Mouse (Mus musculus) liver, embryonic 14.5 days (tissue): Measurements from ENCODE around the gene Bola1. TPM values are rescaled to one million over a fixed set of nuclear protein-coding genes. Genes with fewer than 3 reads are reported as not detected.
"Not testable (repeated sequence)": the region's sequence is repeated elsewhere in the genome, so short reads cannot be mapped to it uniquely, and the experiment has no call there.

Experiments
- ATAC-seq: fragments of 200-750 bp; cut with Nextera tagmentation; 2 replicates; pipeline ENCODE4 v1.8.0; 2017; ENCODE audit warnings: moderate number of reproducible peaks, mild to moderate bottlenecking, moderate library complexity; ENCODE audit not compliant: insufficient read depth
- DNase-seq, 3 experiments: peaks; one replicate each; pipeline ENCODE4 v3.0.0-alpha.2; 2012 to 2013; ENCODE audit warnings: low read depth in 3 of 3, low spot score in 3 of 3
- H3K27ac ChIP-seq: fragments of 300-500 bp; sonication (generic); 2 replicates; pipeline ENCODE4 v1.5.1; 2014; ENCODE audit warnings: moderate library complexity, mild to moderate bottlenecking, control low read depth, inconsistent platforms
- H3K27me3 ChIP-seq: fragments of 300-500 bp; sonication (generic); 2 replicates; pipeline ENCODE4 v1.6.1; 2014; ENCODE audit warnings: mild to moderate bottlenecking, low read length, moderate library complexity; ENCODE audit not compliant: control insufficient read depth, insufficient read depth
- H3K36me3 ChIP-seq: fragments of 300-500 bp; sonication (generic); replicated peaks from 2 replicates; pipeline ENCODE4 v1.6.1; 2014; ENCODE audit warnings: low read depth; ENCODE audit not compliant: control insufficient read depth, insufficient read depth
- H3K4me1 ChIP-seq, 2 experiments: fragments of 200-500 bp in 1 of 2; fragments of 300-500 bp in 1 of 2; sonication (generic) in 1 of 2; replicated peaks; 2 replicates each; pipeline ENCODE4 v1.6.1; 2012 to 2014; ENCODE audit warnings: antibody characterized with exemption in 1 of 2, inconsistent platforms in 1 of 2, low read length in 1 of 2; ENCODE audit not compliant: control insufficient read depth in 2 of 2, insufficient read depth in 2 of 2
- H3K4me2 ChIP-seq: fragments of 300-500 bp; sonication (generic); 2 replicates; pipeline ENCODE4 v1.6.1; 2014; ENCODE audit warnings: low read depth, mild to moderate bottlenecking, control low read depth, moderate library complexity
- H3K4me3 ChIP-seq, 2 experiments: fragments of 200-500 bp in 1 of 2; fragments of 300-500 bp in 1 of 2; sonication (generic) in 1 of 2; 2 replicates each; pipeline ENCODE4 v1.5.1; 2012 to 2014; ENCODE audit warnings: low read depth in 2 of 2, low read length in 2 of 2, mild to moderate bottlenecking in 2 of 2, control low read depth in 1 of 2, inconsistent platforms in 1 of 2, moderate library complexity in 1 of 2; ENCODE audit not compliant: insufficient read depth in 1 of 2
- H3K9ac ChIP-seq: fragments of 300-500 bp; sonication (generic); replicated peaks from 2 replicates; pipeline ENCODE4 v1.6.1; 2014; ENCODE audit warnings: mild to moderate bottlenecking, control low read depth, moderate library complexity
- H3K9me3 ChIP-seq: fragments of 300-500 bp; sonication (generic); 2 replicates; pipeline ENCODE4 v1.6.1; 2016; ENCODE audit warnings: low read length, mixed read lengths; ENCODE audit not compliant: control insufficient read depth
- CTCF ChIP-seq: IDR thresholded peaks from 2 replicates; pipeline ENCODE4 v1.5.1; 2016; ENCODE audit warnings: antibody characterized with exemption, low read depth, control low read depth
- EP300 ChIP-seq: IDR thresholded peaks from 2 replicates; pipeline ENCODE4 v1.6.1; 2016; ENCODE audit warnings: antibody characterized with exemption, low read depth
- WGBS: fragments of 180-500 bp; shearing (Covaris S2); extraction: QIAGEN DNeasy Blood & Tissue Kit; methylation state at CpG from one replicate; pipeline ENCODE4 v1.1.7; 2014; ENCODE audit not compliant: insufficient replicate concordance; 5-methylcytosine and 5-hydroxymethylcytosine counted together
- polyA plus RNA-seq, 2 experiments: library from polyadenylated mRNA; depleted of rRNA in 1 of 2; stranded (reverse) in 1 of 2; unstranded in 1 of 2; fragments of >200 nt; fragmentation: Nextera tagmentation in 1 of 2; extraction: Ambion mirVana in 1 of 2; gene quantifications; 2 replicates each; pipeline versions ENCODE4 v1.2.1 to v1.2.3; 2012 to 2014

The Bola1 gene
- polyA plus RNA-seq, 2 experiments: 34.0 to 49.4 TPM

GRCm38 (mm10) chr3:96178902-96179301 is 40.6 kb downstream of the Bola1 start:
- Histone ChIP-seq H3K4me2 (no peak overlapping the region), H3K4me3 (no peak overlapping the region), H3K9me3 (no peaks in the 10 kb centered on the region), H3K27me3 (peaks cover 3% of the 10 kb centered on the region; the same call in 1 of the 2 replicates), H3K9ac (no peak overlapping the region), H3K27ac (no peak overlapping the region), H3K36me3 (peaks cover 37% of the 10 kb centered on the region), H3K4me1 (peaks cover 0 to 9% of the 10 kb centered on the region in 2 experiments; a peak in 2 of 4 replicates)
- no peak for TF ChIP-seq CTCF
- 61% methylated on average over 2 of the region's 2 CpGs for WGBS
- ATAC-seq (no peak), DNase-seq (no peak)

GRCm38 (mm10) chr3:96178427-96178826 is 41.1 kb downstream of the Bola1 start:
- Histone ChIP-seq H3K27ac (no peak overlapping the region), H3K9ac (no peak overlapping the region), H3K9me3 (no peaks in the 10 kb centered on the region), H3K27me3 (peaks cover 3% of the 10 kb centered on the region; the same call in 1 of the 2 replicates), H3K36me3 (peaks cover 38% of the 10 kb centered on the region), H3K4me1 (peaks cover 0 to 9% of the 10 kb centered on the region in 2 experiments; a peak in 2 of 4 replicates), H3K4me3 (no peak overlapping the region), H3K4me2 (no peak overlapping the region)
- 81% methylated on average over 4 of the region's 4 CpGs for WGBS
- no peak for ATAC-seq
- no peak for DNase-seq
- TF ChIP-seq EP300: no peak
- no peak for TF ChIP-seq CTCF

- H3K4me3 ChIP-seq: no peak overlapping the region
- TF ChIP-seq EP300 (no peak), CTCF (no peak)
- peaks cover 7 to 12% of the 10 kb centered on the region in 2 experiments; a peak in 3 of 4 replicates for H3K4me1 ChIP-seq
- 81% methylated on average over 6 of the region's 6 CpGs for WGBS
- ATAC-seq (no peak), DNase-seq (no peak)
- H3K4me2 ChIP-seq: no peak overlapping the region
- no peaks in the 10 kb centered on the region for H3K27me3 ChIP-seq
- H3K9me3 ChIP-seq: no peaks in the 10 kb centered on the region
- H3K9ac ChIP-seq: no peak overlapping the region
- peaks cover 38% of the 10 kb centered on the region for H3K36me3 ChIP-seq
- no peak overlapping the region for H3K27ac ChIP-seq
These were observed 44.3 kb downstream of the Bola1 start for GRCm38 (mm10) chr3:96175251-96175650.

GRCm38 (mm10) chr3:96174042-96174441 is 45.5 kb downstream of the Bola1 start:
- peaks cover 38% of the 10 kb centered on the region for H3K36me3 ChIP-seq
- H3K9me3 ChIP-seq, H3K27ac ChIP-seq, DNase-seq, ATAC-seq, H3K9ac ChIP-seq, H3K27me3 ChIP-seq: not testable (repeated sequence)
- WGBS: 75% methylated on average over 4 of the region's 4 CpGs
- H3K4me1 ChIP-seq: peaks cover 7 to 12% of the 10 kb centered on the region in 2 experiments; a peak in 3 of 4 replicates
- H3K4me3 ChIP-seq: 0 out of 4 replicates have a peak overlapping the region, but pooled peaks have one; percentile 2 to 14
- peak overlapping the region; percentile 94 for H3K4me2 ChIP-seq

GRCm38 (mm10) chr3:96173185-96173584 is 46.3 kb downstream of the Bola1 start:
- H3K4me1 ChIP-seq: peaks cover 7 to 12% of the 10 kb centered on the region in 2 experiments; a peak in 3 of 4 replicates
- TF ChIP-seq CTCF: no peak
- no peak for TF ChIP-seq EP300
- peak overlapping the region; percentile 65 to 93 for H3K4me3 ChIP-seq
- H3K9me3 ChIP-seq: no peaks in the 10 kb centered on the region
- no peaks in the 10 kb centered on the region for H3K27me3 ChIP-seq
- WGBS: 25% methylated on average over 7 of the region's 7 CpGs
- peak overlapping the region; percentile 90 for H3K9ac ChIP-seq
- DNase-seq (no peak), ATAC-seq (no peak)
- H3K27ac ChIP-seq: no peak overlapping the region
- H3K4me2 ChIP-seq: peak overlapping the region; percentile 94
- H3K36me3 ChIP-seq: peaks cover 38% of the 10 kb centered on the region
